Mouse (Mus musculus): Measurements from ENCODE around the gene Sacs.
"Not testable (repeated sequence)": the region's sequence is repeated elsewhere in the genome, so short reads cannot be mapped to it uniquely, and the experiment has no call there.

Sacs gene

DNA sequence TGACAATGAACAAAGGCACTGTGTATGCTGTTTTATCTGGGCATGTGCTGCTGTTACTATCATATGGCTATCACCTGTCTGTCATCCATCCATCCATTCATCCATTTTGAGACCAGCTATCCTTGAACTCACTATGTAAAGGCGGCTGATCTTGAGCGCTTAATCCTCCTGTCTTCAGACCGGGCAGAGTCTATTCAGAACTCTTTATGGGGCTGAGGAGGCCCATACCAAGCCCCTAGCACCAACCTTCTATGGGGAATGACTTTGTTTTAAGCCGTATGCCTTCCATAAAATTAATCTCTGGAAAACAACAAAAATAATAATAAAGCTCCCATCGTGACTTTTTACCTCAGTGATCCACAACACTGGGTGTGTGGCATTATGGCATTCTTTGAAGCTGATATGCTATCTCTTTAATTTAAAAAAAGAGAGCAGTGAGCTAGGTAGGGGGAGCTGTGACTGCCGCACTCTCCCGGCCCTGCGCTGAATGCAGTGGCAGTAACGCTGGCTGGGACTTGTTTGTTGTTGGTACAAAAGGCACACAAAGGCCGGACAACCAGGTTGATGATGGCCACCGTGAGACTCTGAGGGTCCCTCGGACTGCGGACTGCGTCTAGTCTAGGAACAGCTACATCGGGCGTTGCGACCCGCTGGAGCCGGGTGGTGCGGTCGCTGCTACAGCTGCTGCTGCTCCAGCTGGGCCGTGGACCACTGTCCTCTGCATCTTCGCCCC lies at the start of gene Sacs:
Sacs (plus strand) TSS at position 464 of the 733 bp plus-strand sequence.
- peak; percentile 36 for DNase-seq

DNA sequence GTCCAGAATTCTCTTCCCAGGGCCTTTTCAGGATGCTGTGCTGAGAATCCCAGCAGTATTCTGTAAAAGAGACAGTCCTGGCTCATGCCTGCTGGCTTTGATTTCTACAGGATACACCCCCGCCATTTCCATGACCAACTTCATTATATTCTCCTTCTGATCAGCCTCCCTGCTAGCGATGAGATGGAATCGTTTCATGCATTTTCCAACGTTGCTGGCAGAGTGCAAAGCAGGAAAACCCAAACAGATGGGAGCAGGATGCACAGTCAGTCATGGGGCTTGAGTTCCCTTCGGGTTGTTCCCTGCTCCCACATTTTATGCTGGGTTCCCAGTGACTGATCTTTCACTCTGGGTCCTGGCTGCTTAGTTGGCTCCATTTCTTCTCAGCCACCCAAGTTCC lies 47.3 kb upstream of the Sacs start:
- peak; percentile 62 for DNase-seq

DNA sequence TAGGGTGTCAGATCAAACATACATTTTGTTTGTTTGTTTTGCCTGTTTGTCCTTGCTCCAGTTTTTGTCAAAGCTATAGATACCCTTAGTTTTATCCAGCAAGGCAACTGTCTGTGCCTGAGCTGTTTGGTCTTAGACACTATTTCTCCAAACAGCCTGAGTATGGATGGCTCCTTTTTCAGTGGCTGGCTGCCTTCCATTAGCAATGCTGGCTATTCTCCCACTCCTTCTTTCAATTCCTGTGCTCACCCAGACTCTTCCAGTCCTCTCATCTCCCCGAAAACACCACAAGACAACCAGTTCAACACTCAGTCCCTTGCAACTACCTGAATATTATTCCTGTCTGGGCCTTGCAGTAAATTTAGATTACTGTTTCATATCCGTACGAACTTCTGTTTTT lies 46.2 kb upstream of the Sacs start:
- peak; percentile 8 for DNase-seq

DNA sequence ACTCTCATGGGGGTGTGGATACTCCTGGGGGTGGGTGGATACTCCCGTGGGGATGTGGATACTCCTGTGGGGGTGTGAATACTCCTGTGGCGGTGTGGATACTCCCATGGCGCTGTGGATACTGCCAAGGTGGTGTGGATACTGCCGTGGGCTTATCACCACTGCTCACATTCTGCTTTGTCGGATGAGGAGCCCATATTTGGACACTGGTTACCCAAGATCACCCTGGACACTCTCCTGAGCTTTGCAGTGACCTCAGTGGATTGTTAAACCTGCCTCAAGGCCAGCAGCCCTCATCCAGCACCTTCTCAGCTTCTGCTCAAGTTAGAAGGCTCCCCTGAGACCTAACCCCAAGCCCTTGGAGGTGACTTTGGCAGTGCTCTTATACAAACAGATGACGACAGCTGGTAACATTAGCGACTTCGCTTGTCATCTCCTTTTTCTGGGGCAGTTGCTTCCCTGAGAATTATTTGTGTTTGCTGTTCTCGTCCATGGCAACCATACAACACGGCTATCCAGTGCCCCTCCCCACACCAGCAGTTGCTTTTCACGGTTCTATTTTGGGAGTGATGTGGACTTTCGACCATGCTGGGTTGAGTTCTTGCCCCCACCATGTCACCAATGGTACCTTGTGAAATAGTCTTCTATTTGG lies 40.2 kb upstream of the Sacs start:
- no peak for DNase-seq

DNA sequence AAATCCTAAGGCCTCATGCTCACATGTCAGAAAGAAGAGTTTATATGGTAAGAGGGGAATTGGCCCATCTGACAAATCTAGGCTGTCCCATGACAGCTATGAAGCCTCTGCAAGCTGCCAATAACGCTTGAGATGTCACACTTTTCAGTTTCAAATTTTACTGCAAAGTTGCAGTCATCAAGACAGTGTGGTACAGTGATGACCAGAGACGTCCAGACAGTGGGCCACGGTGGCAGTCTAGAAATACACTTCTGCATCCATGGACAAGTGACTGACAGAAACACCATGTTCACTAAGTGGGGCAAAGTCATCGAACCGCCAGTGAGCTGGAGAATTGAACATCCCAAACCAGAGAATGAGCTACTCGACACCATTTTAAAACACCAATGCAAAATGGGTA lies 37.5 kb upstream of the Sacs start:
- DNase-seq, result no peak

DNA sequence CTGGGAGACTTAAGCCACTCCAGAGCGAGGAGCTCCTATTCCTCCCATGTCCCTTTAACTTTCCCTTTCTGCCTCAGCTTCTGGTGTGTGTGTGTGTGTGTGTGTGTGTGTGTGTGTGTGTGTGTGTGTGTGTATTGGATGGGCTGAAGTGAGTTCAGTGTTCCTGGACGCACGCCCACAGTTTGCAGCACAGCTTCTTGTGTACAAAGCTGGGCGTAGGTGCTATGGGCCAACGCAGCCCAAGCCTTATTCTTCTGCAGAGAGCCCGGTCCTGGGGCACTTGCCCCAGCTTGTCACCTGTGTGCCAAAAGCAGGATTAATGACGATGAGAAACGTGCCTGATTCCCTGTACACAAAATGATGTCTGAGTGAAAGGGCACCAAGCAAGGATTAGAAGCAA lies 31.9 kb upstream of the Sacs start:
- no peak for DNase-seq

DNA sequence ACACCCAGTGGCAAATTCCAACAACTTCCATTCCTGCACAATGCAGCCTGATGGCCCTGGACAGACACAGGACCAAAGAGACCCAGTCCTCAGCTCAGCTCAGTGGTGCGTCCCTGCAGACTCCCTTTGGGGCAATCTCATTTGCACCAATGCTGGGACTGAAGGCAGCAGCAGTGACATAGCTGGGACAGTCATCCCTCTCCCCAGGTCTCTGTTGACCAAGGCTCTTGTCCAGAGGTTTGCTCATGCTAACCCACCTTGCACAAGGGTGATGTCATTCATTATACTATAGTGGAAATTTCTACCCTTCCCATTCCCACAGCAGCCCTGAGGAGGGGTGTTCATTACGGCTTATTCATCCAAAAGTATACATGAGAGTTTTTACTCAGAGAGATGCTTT lies 29.6 kb upstream of the Sacs start:
- DNase-seq, result no peak

DNA sequence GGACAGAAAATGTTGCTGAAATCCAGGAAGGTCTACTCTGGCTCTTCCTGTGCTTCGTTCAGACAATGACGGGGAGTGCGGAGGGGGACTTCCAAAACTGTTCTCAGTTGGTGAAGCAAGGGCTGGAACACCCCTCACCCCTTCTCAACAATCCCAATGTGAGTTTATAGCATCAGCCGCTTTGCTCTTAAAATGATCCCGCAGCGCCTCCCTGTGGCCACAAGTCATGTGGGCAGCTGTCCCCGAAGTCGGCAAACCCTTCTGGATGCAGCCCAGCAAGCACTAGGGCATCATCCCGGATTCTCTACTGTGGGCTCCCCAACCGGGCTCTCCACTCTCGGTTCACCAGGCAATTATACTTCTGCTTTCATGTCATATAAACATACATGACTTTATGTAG lies 25.9 kb upstream of the Sacs start:
- peak; percentile 57 for DNase-seq

DNA sequence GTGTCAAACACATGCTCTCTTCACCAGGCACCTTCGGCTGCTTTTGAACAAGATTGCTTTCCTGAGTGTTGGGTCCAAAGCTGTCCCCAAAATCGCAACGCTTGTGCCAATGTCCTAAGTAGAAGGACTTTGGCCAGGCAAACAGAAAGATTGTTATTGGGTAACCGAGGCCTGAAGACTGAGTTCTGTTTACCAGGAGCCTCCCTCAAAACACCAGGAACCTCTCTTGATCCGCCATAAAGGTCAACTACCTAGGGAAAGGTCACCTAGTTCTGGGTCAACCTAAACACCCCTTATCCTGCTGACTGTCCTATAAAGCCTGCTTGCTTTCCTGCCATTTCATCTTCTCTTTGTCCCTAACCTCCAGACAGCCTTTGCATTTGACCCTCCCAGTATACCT lies 13.5 kb upstream of the Sacs start:
- no peak for DNase-seq

DNA sequence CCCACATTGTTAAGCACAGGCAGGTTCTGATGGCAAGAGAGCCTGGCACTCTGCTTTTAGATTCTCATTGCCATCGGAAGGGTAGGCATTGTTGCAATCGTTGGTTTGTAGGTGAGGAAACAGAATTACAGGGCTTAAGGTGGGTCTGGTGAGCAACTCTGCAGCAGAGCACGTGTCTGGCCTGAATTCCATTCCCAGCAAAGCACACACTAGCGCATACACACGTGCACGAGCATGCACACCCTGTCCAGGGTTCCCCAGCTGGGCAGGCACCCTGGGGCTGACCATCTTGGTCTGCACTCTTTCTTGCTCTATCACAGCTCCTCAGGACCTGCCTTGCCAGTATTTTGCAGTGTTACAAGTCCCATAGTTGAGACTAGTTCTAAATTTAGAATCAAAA lies 13.1 kb upstream of the Sacs start:
- no peak for DNase-seq

DNA sequence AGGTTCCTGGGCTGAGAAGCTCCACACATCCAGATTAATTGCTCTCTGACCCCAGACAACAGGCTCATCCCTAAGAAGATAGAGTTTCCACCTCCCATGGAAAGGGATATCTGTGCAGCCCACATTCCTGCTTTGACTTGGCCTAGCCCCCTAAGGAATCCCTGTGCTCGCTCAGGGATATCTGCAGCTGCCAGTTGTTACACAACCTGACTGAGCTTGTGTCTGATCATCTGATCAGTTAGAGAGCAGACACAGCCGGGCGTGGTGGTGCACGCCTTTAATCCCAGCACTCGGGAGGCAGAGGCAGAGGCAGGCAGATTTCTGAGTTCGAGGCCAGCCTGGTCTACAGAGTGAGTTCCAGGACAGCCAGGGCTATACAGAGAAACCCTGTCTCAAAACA lies 10.9 kb upstream of the Sacs start:
- not testable (repeated sequence) for DNase-seq

DNA sequence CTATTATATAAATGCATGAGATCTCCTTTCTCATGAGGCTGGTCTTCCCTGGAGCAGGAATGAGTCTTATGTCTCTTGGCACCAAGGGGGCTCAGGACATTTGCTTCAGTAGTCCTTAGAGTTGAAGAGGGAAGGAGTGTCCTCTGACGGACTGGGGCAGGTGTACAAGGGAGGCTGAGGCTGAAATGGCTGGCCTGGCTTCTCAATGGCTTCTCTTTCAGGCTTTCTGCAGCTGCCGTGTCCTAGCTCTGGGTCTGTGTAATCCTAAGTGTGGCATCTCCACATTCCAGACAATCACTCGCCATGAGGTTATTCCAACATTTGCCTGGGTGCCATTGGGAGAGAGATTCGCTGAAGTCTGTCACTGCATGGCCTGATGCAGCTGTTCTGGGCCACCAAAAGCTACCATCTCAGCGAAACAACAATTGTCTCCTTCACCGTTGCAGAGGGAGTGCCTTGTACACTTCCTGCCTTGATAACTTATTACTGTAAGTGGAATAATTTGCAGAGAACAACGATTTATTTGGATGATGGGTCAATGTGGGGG lies 9.2 kb upstream of the Sacs start:
- no peak for DNase-seq

DNA sequence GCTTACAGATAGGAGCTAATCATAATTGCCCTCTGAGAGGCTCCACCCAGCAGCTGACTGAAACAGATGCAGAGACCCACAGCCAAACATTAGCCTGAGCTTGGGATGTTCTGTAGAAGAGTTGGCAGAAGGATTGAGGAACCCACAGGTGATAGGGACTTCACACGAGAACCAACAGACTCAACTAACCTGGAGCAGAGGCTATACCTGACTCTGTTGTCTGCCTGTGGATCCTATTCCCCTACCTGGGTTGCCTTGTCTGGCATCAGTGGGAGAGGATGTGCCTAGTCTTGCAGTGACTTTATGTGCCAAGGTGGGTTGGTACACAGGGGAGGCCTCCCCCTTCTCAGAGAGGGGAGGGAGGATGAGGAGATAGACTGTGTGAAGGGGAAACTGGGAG lies 5.7 kb upstream of the Sacs start:
- no peak for DNase-seq

DNA sequence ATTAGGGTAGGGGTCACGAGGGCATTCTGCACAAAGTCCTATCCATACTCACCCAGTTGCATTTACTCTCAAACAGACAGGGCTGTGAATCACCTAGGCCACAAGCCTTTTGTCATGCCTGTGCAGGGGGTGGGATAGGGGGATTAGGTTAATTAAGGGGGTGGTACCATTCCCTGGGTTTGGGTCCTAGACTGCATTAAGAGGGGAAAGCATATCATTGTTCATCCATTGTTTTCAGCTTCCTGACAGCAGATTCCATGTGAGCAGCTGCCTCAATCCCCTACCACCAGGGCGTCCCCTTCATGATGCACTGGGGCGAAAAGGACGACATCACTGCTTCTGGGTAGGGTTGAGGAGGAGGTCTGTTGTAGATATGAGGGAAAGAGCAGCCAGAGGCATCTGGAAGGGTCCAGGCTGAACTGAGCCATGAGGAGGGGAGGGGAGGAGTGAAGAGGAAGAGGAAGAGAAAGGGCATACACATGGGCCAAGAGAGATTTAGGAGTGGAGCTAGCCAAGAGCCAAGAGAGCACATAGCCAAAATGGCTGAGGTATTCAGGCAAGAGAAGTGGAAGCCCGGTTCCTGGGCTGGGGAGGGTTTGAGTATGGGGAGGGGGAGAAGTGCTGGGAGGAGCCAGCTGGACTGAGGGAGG lies 3.8 kb upstream of the Sacs start:
- no peak for DNase-seq

DNA sequence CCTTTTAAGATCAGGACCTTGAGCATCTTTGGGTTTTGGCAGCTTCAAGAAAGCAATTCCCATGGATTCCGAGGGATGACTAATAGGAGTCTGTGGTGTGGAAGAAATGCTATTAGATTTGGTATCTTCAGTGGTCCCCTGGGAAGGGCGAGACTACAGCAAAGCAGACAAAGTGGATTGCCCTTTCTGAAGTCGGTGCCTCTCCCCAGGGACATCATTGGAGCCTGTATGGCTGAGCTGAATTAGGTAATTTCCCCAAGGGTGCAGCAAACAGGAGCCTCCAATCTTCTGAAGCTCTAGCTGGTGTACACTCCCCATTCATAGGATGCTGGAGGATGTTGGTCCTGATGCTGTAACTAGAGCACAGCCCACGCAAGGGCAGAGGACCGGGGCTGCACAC lies 847 bp upstream of the Sacs start:
- DNase-seq, result no peak

DNA sequence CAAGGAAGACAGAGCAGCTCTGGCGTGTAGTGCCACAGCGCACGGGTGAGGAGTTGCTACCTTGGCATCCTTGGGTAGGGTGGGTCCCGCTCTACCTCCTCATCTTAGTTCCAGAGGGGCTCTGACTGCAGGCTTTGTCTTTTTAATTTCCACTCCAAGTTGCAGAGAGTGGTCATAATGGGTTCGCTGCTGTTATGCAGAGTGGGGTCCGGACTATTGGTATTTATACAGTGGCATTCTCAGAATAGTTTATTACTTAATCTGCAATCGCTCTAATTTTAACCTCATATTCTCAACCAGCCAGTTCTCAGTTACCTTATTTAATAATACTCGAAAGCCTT lies 440 bp downstream of the Sacs start:
- DNase-seq, result no peak

DNA sequence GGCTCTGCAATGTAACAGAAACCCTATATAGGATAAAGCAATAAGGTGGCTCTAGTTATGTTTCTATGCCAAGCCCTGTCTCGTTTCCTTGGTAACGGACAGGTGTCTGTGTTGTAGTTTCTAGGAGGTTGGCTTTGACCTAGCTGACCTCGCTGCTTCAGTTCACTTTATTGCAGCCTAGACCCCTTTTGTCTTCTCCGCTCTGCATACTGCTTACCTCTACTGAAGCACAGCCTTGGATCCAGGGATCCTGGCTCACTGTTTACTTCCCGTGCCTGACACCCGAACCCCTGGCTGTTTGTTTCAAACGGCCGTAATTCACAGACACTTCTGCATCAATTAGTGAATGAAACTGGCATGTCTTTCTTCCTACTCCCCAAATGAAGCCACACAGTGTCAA lies 5.1 kb downstream of the Sacs start:
- DNase-seq, result no peak

DNA sequence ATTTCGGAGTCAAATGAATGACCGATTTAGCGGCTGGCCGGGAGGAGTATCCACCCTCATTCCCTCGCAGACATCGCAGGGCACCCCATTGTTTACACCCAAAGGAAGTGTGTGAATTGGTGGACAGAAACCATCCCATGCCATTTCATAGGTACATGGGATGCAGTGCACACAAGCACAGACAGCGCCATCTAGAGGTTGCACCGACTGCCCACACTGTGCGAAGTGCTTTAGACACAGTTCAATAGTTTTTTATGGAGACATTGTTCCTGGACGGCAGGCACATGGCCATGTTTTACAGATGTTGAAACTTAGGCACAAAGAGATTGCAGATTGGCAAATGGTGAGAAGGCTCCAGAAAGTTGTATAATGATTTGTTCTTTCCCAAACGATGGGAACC lies 5.6 kb downstream of the Sacs start:
- DNase-seq, result no peak

DNA sequence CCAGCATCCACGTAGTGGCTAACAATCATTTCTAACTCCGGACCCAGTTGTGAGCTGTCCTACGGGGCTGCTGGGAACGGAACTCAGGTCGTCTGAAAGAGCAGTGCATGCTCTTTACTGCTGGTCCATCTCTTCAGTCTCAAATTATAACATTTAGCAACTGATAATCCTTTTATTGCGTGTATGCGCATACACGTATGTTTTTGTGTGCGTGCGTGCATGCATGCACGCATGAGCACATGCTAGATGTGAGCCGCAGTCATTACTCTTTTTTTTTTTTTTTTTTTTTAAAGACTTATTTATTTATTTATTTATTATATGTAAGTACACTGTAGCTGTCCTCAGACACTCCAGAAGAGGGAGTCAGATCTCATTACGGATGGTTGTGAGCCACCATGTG lies 12.2 kb downstream of the Sacs start:
- DNase-seq, result not testable (repeated sequence)

DNA sequence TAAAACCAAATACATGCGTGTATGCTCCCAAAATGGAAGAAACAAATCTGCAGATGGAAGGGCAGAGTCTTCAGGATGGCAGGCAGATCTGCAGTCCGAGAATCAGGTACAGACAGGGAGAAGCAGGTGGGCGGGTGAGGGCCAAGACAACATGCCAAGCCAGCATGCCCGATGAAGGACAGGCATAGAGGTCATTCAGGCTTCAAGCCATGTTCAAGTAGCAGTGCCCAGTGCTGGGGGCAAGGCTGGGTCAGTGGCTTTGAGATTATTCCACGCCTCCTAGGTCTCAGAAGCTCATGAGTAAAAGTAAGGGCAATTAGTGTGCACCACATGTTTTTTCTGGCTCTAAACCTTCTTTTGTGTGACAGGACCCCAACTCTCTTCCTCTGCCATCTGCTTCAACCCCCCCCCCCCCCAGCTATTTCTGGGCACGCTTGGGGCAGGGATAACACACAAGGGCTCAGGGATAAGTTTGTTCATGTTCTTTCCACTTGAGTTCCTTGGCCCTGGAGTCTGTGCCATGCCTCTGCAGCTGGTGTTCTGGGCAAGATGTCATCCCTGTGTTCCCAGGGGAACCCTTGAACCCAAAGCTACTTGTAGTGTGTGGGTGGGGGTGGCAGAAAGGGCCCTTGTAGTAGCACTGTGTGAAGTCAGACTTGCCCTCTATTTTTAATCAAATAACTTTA lies 16.8 kb downstream of the Sacs start:
- no peak for DNase-seq

DNA sequence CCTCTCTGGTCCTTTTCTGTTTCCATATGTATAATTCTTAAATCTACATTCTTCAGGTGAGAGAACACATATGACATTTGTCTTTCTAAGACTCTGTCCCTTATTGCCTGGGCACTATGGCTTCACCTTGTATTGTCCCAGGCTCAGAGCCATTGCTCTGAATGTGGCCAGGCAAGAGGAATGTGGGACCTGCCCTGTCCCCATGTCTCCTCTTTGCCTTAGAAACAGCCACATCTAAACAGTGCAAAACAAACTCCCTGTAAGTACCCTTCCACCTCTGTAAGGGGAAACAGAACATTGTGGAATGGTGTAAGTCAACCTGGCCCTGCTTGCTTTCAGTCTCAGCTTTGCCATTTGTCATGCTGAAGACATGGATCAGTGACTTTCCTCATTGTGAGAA lies 17.4 kb downstream of the Sacs start:
- DNase-seq, result no peak

DNA sequence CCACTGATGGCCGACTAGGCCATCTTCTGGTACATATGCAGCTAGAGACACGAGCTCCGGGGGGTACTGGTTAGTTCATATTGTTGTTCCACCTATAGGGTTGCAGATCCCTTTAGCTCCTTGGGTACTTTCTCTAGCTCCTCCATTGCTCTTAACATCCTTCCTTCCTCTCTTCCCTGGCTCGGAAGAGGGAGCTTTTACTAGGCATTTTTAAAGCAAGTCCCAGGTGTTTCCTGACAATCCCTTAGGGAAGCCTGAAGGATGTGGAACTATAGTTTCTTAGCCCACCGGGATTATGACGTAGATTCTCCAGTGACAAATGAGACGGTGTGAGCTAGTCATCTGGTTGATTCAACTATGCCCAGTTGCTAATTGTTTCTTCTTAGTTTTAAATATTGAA lies 19.2 kb downstream of the Sacs start:
- not testable (repeated sequence) for DNase-seq

DNA sequence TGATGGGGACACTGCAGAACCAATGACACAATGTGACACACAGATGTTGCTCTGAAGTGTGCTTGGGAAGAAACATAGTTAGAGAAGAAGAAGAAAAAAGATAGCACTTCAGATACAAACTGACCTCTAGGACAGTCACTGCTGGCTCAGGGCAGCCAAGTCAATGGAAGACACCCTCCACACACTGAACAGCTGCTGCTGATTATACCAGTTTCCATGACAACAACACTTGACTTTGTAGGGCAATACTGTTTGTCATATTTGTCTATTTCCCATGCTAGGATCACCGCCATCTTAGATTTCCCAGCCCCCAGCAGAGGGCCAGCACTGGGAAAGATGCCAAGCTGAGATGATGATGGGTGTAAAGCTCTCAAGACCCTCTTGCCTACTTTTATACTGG lies 22.7 kb downstream of the Sacs start:
- DNase-seq, result no peak
